Mouse (Mus musculus) adrenal gland, adult 2 months (tissue): Measurements from ENCODE around the gene Hist1h2bp. TPM values are rescaled to one million over a fixed set of nuclear protein-coding genes. Genes with fewer than 3 reads are reported as not detected.

Source experiments
- microRNA-seq, 2 experiments: library from miRNA; unstranded; fragments of <30 nt; microRNA quantifications; one replicate each; pipeline ENCODE4 v1.2.0; 2021
- polyA plus RNA-seq: library from polyadenylated mRNA; depleted of rRNA; stranded (reverse); fragments of >200 nt; gene quantifications from 2 replicates; pipeline ENCODE4 v1.2.3, GENCODE M21; 2012; rRNA removed
- total RNA-seq, 2 experiments: library from RNA; stranded (reverse); gene quantifications; 2 replicates each; pipeline ENCODE4 v1.2.3; 2021

Hist1h2bp gene
- total and polyA plus RNA-seq, 3 experiments = 8.5 to 10.7 TPM; not detected in 1

Small RNA genes lying within 50 kb of the gene (microRNA-seq; reads per million reads assigned to microRNA genes)
- gene Gm19658 (0 reads per million in 2 experiments), gene Gm44346 (0 reads per million in 2 experiments), gene Gm44454 (0 reads per million in 2 experiments), gene Gm44466 (0 reads per million in 2 experiments)

Other genes starting within 250 kb of the Hist1h2bp start
- gene Olfr1366, start 244.7 kb upstream of the Hist1h2bp start, total RNA-seq = not detected
- not detected in 2 replicates for gene Olfr1366, start 244.7 kb upstream of the Hist1h2bp start, polyA plus RNA-seq
- not detected for gene Olfr1535, start 227.6 kb upstream of the Hist1h2bp start, total RNA-seq
- not detected in 2 replicates for gene Olfr1535, start 227.6 kb upstream of the Hist1h2bp start, polyA plus RNA-seq
- not detected for gene Olfr1364, start 205.7 kb upstream of the Hist1h2bp start, total RNA-seq
- gene Olfr1364, start 205.7 kb upstream of the Hist1h2bp start, polyA plus RNA-seq = not detected in 2 replicates
- not detected for gene Olfr1362, start 173.4 kb upstream of the Hist1h2bp start, total RNA-seq
- 0.04 TPM in 1 of 2 replicates, not detected in the other for gene Olfr1362, start 173.4 kb upstream of the Hist1h2bp start, polyA plus RNA-seq
- not detected for gene Olfr11, start 144.9 kb upstream of the Hist1h2bp start, total RNA-seq
- not detected in 2 replicates for gene Olfr11, start 144.9 kb upstream of the Hist1h2bp start, polyA plus RNA-seq
- not detected for gene Olfr1361, start 124.1 kb upstream of the Hist1h2bp start, total RNA-seq
- not detected in 2 replicates for gene Olfr1361, start 124.1 kb upstream of the Hist1h2bp start, polyA plus RNA-seq
- not detected for gene Olfr1360, start 110.1 kb upstream of the Hist1h2bp start, total RNA-seq
- not detected in 2 replicates for gene Olfr1360, start 110.1 kb upstream of the Hist1h2bp start, polyA plus RNA-seq
- gene Olfr1359, start 89.3 kb upstream of the Hist1h2bp start, total RNA-seq = not detected
- not detected in 2 replicates for gene Olfr1359, start 89.3 kb upstream of the Hist1h2bp start, polyA plus RNA-seq
- gene Hist1h2bl, start 71.3 kb upstream of the Hist1h2bp start, total RNA-seq = 10 to 100 TPM; 24.1 to 36.9 TPM
- 0.49 and 1.3 TPM in 2 replicates for gene Hist1h2bl, start 71.3 kb upstream of the Hist1h2bp start, polyA plus RNA-seq
- 10 to 100 TPM; 28.5 to 38.1 TPM for gene Hist1h2ai, start 71.0 kb upstream of the Hist1h2bp start, total RNA-seq
- gene Hist1h2ai, start 71.0 kb upstream of the Hist1h2bp start, polyA plus RNA-seq = 5.7 and 9.3 TPM in 2 replicates
- gene Hist1h3h, start 69.8 kb upstream of the Hist1h2bp start, total RNA-seq = 10 to 100 TPM; 16.3 to 42.1 TPM
- gene Hist1h3h, start 69.8 kb upstream of the Hist1h2bp start, polyA plus RNA-seq = 5.5 and 8.7 TPM in 2 replicates
- 1 to 10 TPM; 6.5 to 7.0 TPM for gene Hist1h2bm, start 65.4 kb upstream of the Hist1h2bp start, total RNA-seq
- 0.28 and 0.56 TPM in 2 replicates for gene Hist1h2bm, start 65.4 kb upstream of the Hist1h2bp start, polyA plus RNA-seq
- 10 to 100 TPM in 1 of 2 experiments, 1 to 10 TPM in 1; 7.5 to 11.4 TPM for gene Hist1h4j, start 52.4 kb upstream of the Hist1h2bp start, total RNA-seq
- 0.52 TPM in 2 replicates for gene Hist1h4j, start 52.4 kb upstream of the Hist1h2bp start, polyA plus RNA-seq
- 100 to 1,000 TPM in 1 of 2 experiments, 10 to 100 TPM in 1; 76.0 to 101 TPM for gene Hist1h4k, start 37.0 kb upstream of the Hist1h2bp start, total RNA-seq
- 10.2 and 12.5 TPM in 2 replicates for gene Hist1h4k, start 37.0 kb upstream of the Hist1h2bp start, polyA plus RNA-seq
- gene Hist1h2ak, start 33.6 kb upstream of the Hist1h2bp start, total RNA-seq = 10 to 100 TPM; 10.8 to 11.1 TPM
- gene Hist1h2ak, start 33.6 kb upstream of the Hist1h2bp start, polyA plus RNA-seq = 5.4 and 7.8 TPM in 2 replicates
- gene Hist1h2bn, start 33.3 kb upstream of the Hist1h2bp start, total RNA-seq = 10 to 100 TPM; 16.7 to 17.2 TPM
- 2.5 and 8.2 TPM in 2 replicates for gene Hist1h2bn, start 33.3 kb upstream of the Hist1h2bp start, polyA plus RNA-seq
- 10 to 100 TPM; 11.6 to 11.7 TPM for gene Hist1h1b, start 6.8 kb upstream of the Hist1h2bp start, total RNA-seq
- gene Hist1h1b, start 6.8 kb upstream of the Hist1h2bp start, polyA plus RNA-seq = 0.34 and 0.37 TPM in 2 replicates
- gene Hist1h3i, start 4.1 kb upstream of the Hist1h2bp start, total RNA-seq = 10 to 100 TPM; 41.4 to 42.7 TPM
- 16.8 and 25.5 TPM in 2 replicates for gene Hist1h3i, start 4.1 kb upstream of the Hist1h2bp start, polyA plus RNA-seq
- gene Hist1h2an, start 243 bp upstream of the Hist1h2bp start, total RNA-seq = 1 to 10 TPM; 3.4 to 4.6 TPM
- 4.2 TPM in 1 of 2 replicates, not detected in the other for gene Hist1h2an, start 243 bp upstream of the Hist1h2bp start, polyA plus RNA-seq
- 10 to 100 TPM; 35.5 to 55.7 TPM for gene Hist1h2bq, start 22.7 kb downstream of the Hist1h2bp start, total RNA-seq
- gene Hist1h2bq, start 22.7 kb downstream of the Hist1h2bp start, polyA plus RNA-seq = 13.1 and 16.6 TPM in 2 replicates
- gene Hist1h2ao, start 23.0 kb downstream of the Hist1h2bp start, total RNA-seq = 10 to 100 TPM; 16.1 to 19.4 TPM
- gene Hist1h2ao, start 23.0 kb downstream of the Hist1h2bp start, polyA plus RNA-seq = not detected in 2 replicates
- 100 to 1,000 TPM; 165 to 190 TPM for gene Hist1h4m, start 24.3 kb downstream of the Hist1h2bp start, total RNA-seq
- gene Hist1h4m, start 24.3 kb downstream of the Hist1h2bp start, polyA plus RNA-seq = 4.5 TPM in 1 of 2 replicates, not detected in the other
- 10 to 100 TPM; 22.2 to 52.8 TPM for gene Hist1h4n, start 44.7 kb downstream of the Hist1h2bp start, total RNA-seq
- gene Hist1h4n, start 44.7 kb downstream of the Hist1h2bp start, polyA plus RNA-seq = 4.1 and 6.6 TPM in 2 replicates
- 10 to 100 TPM; 24.8 to 29.8 TPM for gene Hist1h2ap, start 46.0 kb downstream of the Hist1h2bp start, total RNA-seq
- gene Hist1h2ap, start 46.0 kb downstream of the Hist1h2bp start, polyA plus RNA-seq = 126 and 141 TPM in 2 replicates
- gene Hist1h2br, start 46.3 kb downstream of the Hist1h2bp start, total RNA-seq = 10 to 100 TPM; 36.5 to 55.8 TPM
- gene Hist1h2br, start 46.3 kb downstream of the Hist1h2bp start, polyA plus RNA-seq = 12.6 and 15.9 TPM in 2 replicates
- gene Zfp184, start 157.6 kb downstream of the Hist1h2bp start, total RNA-seq = 1 to 10 TPM; 1.7 to 1.9 TPM
- 0.26 and 0.35 TPM in 2 replicates for gene Zfp184, start 157.6 kb downstream of the Hist1h2bp start, polyA plus RNA-seq
- gene Pom121l2, start 193.7 kb downstream of the Hist1h2bp start, total RNA-seq = not detected
- gene Pom121l2, start 193.7 kb downstream of the Hist1h2bp start, polyA plus RNA-seq = not detected in 2 replicates
- under 1 TPM in 1 of 2 experiments, not detected in 1; 0.61 TPM for gene Prss16, start 222.3 kb downstream of the Hist1h2bp start, total RNA-seq
- gene Prss16, start 222.3 kb downstream of the Hist1h2bp start, polyA plus RNA-seq = 0.35 and 1.0 TPM in 2 replicates
- 10 to 100 TPM; 14.2 to 18.9 TPM for gene Hist1h2ah, start 248.1 kb downstream of the Hist1h2bp start, total RNA-seq
- 1.0 and 16.0 TPM in 2 replicates for gene Hist1h2ah, start 248.1 kb downstream of the Hist1h2bp start, polyA plus RNA-seq
- gene Hist1h2bk, start 248.4 kb downstream of the Hist1h2bp start, total RNA-seq = 10 to 100 TPM; 27.4 to 48.0 TPM
- 1.9 and 3.2 TPM in 2 replicates for gene Hist1h2bk, start 248.4 kb downstream of the Hist1h2bp start, polyA plus RNA-seq